Mouse (Mus musculus) T-helper 1 cell (primary cell): Measurements from ENCODE around the gene Cdc16.
"Not testable (repeated sequence)": the region's sequence is repeated elsewhere in the genome, so short reads cannot be mapped to it uniquely, and the experiment has no call there.

Experiments
- in situ Hi-C: fragments of 300-600 bp; cut with MboI, MseI; formaldehyde crosslinking; loops from one replicate; pipeline ENCODE4 v1.15.1; 2025; ENCODE audit warnings: high pct_unique_total_duplicates

Gene Cdc16

GRCm38 (mm10) chr8:13756982-13757804 lies at the start of gene Cdc16:
Cdc16 (plus strand) TSS chr8:13757676.
- in situ Hi-C loops: loop anchor here (5.0 kb wide), 1 partner anchor 335 kb away; no protein-coding TSS in a partner anchor

- in situ Hi-C loops: no loop called here
Measured at GRCm38 (mm10) chr8:13708514-13708913, 49.0 kb upstream of the Cdc16 start.

DNA sequence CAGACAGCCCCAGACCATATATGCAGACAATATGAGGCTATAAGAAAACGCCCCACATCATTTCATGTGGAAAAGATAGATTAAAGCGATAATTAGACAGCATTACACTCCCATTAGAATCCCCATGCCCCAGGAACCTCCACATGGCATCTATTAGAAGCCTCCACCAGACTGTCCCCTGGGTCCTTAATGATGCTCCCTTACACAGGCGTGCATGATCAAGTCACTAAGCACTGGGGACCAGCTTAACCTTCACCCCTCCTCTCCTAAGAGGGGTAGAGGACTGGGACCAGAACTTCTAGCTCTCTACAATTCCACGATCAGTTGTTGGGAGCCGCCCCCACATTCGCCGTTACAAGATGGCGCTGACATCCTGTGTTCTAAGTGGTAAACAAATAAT lies 38.5 kb upstream of the Cdc16 start:
- in situ Hi-C loops: no loop called here

GRCm38 (mm10) chr8:13725722-13726121 lies 31.8 kb upstream of the Cdc16 start:
- in situ Hi-C loops: no loop called here

DNA sequence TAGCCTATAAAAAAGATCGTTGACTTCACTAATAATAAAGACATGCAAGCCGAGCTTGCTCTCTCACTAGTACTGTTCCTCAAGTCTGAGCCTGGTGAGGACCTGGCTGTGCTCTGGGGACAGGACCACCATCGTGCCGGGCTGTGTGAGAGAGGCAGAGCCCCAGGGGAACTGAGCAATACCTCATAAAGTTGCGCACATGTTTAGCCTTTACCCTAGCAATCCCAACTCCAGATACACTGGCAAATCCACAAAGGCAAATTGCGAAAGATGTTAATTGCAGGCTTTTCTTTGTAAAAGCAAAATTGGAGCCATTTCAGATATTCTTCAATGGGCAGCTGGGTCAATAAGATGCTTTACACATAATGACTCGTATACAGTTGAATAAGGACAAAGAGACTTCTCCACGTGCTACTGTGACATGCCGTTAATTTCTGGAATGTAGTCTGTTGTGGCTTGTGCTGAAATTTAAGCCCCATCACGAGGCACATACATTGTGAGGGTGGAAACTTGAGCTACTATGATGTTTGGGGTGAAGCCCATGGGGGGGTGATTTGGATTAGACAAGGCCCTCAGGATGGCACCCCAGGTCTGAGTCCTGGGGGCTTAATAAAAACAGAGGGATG lies 29.9 kb upstream of the Cdc16 start:
- in situ Hi-C loops: no loop called here

GRCm38 (mm10) chr8:13740323-13740770 lies 17.1 kb upstream of the Cdc16 start:
- in situ Hi-C loops: no loop called here

GRCm38 (mm10) chr8:13740817-13741613 lies 16.5 kb upstream of the Cdc16 start:
- in situ Hi-C loops: no loop called here

DNA sequence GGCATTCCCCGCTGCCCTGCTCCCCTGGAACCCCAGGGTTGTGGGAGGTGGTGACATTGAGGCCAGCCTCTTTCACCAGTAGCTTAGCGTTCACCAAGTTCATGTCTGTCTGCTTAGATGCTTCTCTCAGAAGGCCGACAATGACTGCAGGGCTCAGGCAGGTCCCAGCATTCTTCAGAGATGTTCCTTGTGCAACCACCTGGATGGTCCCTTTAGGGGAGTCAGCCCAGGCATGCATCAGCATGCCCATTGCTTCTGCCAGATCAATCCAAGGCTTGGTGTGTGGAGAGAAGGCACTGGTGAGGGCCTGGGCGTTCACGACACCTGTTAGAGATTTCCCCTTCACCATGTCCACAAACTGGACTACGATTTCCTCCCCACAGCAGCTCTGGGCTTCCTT lies 11.3 kb upstream of the Cdc16 start:
- in situ Hi-C loops: not testable (repeated sequence)

GRCm38 (mm10) chr8:13747626-13748025 lies 9.8 kb upstream of the Cdc16 start:
- in situ Hi-C loops: no loop called here

DNA sequence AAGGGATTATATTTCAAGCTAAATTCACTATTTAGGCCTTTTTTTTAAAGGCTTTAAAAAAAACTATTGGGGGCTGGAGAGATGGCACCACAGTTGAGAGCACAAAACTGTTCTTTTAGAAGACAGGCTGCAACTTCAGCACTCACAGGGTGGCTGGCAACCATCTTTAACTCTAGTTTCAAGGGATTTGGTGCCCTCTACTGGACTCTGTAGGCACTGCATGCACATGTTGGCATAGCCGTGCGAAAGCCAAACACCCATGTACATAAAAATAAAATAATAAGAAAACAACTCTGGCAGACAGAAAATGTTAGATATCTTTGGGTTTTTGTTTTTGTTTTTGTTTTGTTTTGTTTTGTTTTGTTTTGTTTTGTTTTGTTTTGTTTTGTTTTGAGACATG lies 3.8 kb upstream of the Cdc16 start:
- in situ Hi-C loops: loop anchor here (5.0 kb wide), 2 partner anchors 66 to 196 kb away; no protein-coding TSS in a partner anchor

DNA sequence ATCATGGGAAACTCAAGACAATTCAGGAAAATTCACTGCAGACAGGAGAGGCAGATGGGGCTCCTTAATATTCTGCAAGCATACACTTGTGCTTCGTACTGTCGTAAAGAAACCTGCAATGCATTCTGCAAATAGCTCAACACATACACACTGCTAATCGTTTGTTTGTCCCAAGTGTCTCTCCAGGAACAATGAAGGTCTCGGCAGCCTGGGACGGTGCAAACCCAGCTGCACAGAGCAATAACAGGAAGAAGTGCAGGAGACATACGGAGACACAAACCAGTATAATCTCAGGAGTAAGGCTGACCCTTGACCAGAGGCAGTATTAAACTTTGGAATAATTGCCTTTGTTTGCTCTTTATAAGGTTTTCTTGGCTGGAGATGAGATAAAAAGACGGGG lies 996 bp upstream of the Cdc16 start:
- in situ Hi-C loops: loop anchor here (5.0 kb wide), 1 partner anchor 334 kb away; no protein-coding TSS in a partner anchor

DNA sequence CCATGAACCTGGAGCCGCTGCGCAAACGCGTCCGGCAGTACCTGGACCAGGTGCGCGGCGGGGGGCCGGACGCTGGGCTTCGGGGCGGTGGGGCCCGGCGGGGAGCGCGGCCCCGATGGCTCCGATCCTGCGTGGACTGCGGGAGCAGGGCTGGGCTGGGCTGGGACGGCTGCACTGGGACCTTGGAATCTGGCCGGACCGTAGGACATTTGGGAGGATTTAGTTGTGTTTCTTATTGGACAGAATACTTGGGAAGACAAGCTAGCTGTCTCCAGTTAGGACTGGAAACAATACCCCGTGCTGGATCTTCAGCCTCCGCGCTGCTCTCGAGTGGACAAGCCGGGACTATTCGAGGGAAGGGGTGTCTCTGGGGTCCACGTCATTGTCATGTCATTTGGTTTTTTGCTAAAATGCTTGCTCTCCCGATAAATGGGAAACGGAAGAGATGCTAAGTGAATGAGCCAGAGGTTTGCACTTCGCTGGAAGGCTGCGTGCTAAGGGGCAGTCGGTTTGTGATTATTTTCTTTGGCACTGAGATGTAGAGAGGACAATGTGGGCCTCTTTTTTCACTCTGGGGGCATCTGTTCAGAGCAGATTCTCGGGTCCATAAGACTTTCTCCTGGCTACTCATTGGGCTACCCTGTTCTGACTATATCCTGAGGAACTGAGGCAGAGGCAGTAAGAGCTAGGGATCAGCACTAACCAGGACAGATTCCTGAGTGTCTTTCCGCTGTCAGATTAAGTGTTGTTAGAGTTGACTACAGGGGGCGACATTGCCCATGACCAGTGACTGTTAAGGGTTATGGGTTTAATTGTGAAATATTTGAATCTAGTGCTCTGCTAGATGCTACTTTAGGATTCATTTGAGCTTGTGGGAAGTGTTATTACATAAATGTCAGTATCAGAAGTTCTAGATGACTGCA lies 590 bp downstream of the Cdc16 start:
- in situ Hi-C loops: loop anchor here (5.0 kb wide), 1 partner anchor 336 kb away; no protein-coding TSS in a partner anchor

- in situ Hi-C loops: no loop called here
Measured at GRCm38 (mm10) chr8:13769206-13769605, 11.7 kb downstream of the Cdc16 start.

- in situ Hi-C loops: loop anchor here (5.0 kb wide), 1 partner anchor 673 kb away; the partner anchor contains the start of genes Cul4a and Pcid2
Measured at GRCm38 (mm10) chr8:13780536-13780935, 23.1 kb downstream of the Cdc16 start.

- in situ Hi-C loops: no loop called here
Measured at GRCm38 (mm10) chr8:13785250-13785763, 27.8 kb downstream of the Cdc16 start, which contains the start of gene Upf3a. Upf3a (plus strand) TSS chr8:13785615.

DNA sequence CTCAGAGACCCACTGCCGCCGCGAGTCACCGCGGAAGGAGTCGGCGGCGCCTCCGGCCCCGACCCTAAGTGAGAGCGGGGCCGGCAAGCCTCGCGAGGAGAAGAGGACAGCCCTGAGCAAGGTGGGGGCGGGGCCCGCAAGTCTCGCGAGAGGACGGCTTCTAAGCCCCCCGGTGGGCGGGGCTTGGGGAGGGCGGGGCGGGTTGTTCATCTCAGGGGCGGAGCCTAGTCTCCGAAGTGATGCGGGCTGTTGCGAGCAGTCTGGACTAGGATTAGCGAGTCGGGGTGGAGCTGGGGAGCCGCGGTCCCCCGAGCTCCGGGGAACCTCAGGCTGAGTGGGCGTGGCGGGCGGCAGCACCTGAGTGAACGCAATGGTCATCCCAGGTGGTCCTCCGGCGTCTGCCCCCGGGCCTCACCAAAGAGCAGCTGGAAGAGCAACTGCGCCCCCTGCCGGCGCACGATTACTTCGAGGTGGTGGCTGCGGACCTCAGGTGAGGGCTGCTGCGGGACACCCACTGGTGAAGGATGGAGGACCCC lies 28.4 kb downstream of the Cdc16 start:
- in situ Hi-C loops: no loop called here

DNA sequence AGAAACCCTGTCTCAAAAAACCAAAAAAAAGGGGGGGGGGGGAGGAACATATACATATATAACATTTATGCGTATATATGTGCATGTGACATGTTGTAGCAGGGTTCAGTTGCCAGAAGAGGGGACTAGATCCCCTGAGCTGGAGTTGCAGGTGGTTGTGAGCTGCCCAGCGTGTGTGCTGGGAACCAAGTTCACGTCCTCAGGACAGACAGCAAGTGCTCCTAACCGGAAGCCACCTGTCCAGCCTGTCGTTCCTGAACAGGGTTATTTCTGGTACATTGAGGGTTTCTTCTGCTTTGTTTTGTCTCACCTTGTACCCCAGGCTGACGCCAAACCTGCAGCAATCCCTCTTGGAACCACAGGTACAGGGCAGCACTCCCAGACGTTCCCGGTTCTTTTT lies 32.1 kb downstream of the Cdc16 start:
- in situ Hi-C loops: no loop called here

DNA sequence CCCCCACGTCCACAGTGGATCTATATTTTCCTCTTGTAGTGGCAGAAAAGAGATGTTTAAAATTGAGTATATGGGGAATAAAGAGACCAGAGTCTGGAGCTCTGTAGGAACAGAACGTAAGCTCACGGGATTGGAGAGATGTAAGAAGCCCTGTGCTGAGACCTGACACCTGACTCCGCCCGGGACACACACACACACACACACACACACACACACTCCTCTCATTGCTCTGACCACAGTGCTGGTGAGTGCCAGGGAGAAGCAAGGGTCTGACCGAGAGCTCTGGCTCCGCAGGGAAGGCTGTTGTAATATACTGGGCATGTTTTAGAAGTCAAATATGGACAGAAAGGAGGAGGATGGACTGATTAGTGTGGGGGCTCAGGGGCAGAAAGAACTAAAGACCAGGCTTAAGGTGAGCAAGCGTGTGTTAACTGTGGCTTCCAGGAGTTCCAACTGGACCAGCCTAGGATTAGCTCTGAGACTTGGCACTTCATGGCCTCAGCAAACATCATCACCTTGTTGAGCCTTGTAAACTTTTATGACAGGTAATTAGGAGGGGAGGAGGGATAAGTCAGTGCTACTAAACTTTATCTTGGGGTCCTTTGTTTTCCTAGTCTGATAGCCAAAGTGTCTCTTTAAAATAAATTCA lies 35.7 kb downstream of the Cdc16 start:
- in situ Hi-C loops: no loop called here

- in situ Hi-C loops: no loop called here
Measured at GRCm38 (mm10) chr8:13793746-13794101, 36.2 kb downstream of the Cdc16 start.

DNA sequence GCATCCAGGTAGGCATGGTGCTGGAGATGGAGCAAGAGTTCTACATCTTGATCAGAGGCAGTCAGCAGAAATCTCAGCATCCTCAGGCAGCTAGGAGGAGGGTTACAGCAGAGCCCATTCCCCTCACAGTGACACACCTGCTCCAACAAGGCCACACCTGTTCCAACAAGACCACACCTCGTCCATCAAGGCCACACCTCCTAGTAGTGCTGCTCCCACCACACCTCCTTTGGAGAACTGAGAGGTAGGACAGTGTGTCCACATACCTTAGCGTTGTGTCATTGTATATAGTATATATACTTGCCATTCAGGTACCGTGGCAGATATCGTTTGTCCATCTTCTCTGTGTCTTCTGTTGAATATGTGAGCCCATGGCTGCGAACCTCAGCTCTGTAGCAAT lies 40.2 kb downstream of the Cdc16 start:
- in situ Hi-C loops: no loop called here
